Mouse (Mus musculus) lung, embryonic 15.5 days (tissue): ENCODE data around the gene Gm49366. TPM values are rescaled to one million over a fixed set of nuclear protein-coding genes. Genes with fewer than 3 reads are reported as not detected.
"Not testable (repeated sequence)": the region's sequence is repeated elsewhere in the genome, so short reads cannot be mapped to it uniquely, and the experiment has no call there.

Source experiments
- ATAC-seq: fragments of 200-750 bp; cut with Nextera tagmentation; 2 replicates; pipeline ENCODE4 v1.8.0; 2017; ENCODE audit warnings: moderate number of reproducible peaks, borderline replicate concordance; ENCODE audit not compliant: low FRiP score, low TSS enrichment; ENCODE audit errors: extremely low read depth
- H3K27ac ChIP-seq: fragments of 300-500 bp; sonication (generic); 2 replicates; pipeline ENCODE4 v1.5.1; 2015; ENCODE audit warnings: moderate library complexity, mild to moderate bottlenecking, inconsistent platforms
- H3K27me3 ChIP-seq: fragments of 300-500 bp; sonication (generic); 2 replicates; pipeline ENCODE4 v1.6.1; 2015; ENCODE audit warnings: inconsistent platforms
- H3K36me3 ChIP-seq: fragments of 300-500 bp; sonication (generic); 2 replicates; pipeline ENCODE4 v1.6.1; 2015; ENCODE audit warnings: inconsistent platforms
- H3K4me1 ChIP-seq: fragments of 300-500 bp; sonication (generic); 2 replicates; pipeline ENCODE4 v1.6.1; 2015; ENCODE audit warnings: inconsistent platforms
- H3K4me2 ChIP-seq: fragments of 300-500 bp; sonication (generic); 2 replicates; pipeline ENCODE4 v1.6.1; 2015; ENCODE audit warnings: inconsistent platforms, mild to moderate bottlenecking, moderate library complexity
- H3K4me3 ChIP-seq: fragments of 300-500 bp; sonication (generic); 2 replicates; pipeline ENCODE4 v1.5.1; 2015; ENCODE audit warnings: mild to moderate bottlenecking, inconsistent platforms
- H3K9ac ChIP-seq: fragments of 300-500 bp; sonication (generic); 2 replicates; pipeline ENCODE4 v1.6.1; 2015; ENCODE audit warnings: inconsistent platforms
- H3K9me3 ChIP-seq: fragments of 300-500 bp; sonication (generic); 2 replicates; pipeline ENCODE4 v1.6.1; 2016; ENCODE audit warnings: inconsistent platforms
- WGBS: fragments of 180-500 bp; shearing (Covaris S2); methylation state at CpG from one replicate; pipeline ENCODE4 v1.1.7; 2015; 5-methylcytosine and 5-hydroxymethylcytosine counted together
- polyA plus RNA-seq: library from polyadenylated mRNA; unstranded; fragments of >200 nt; fragmentation: Nextera tagmentation; extraction: Ambion mirVana; gene quantifications from 2 replicates; pipeline ENCODE4 v1.2.1, GENCODE M21; 2015

Gm49366 gene
- polyA plus RNA-seq, 1 experiment from 2014 or later: not detected

- Histone ChIP-seq H3K27me3 (no peaks in the 10 kb centered on the region; the same call in 1 of the 2 replicates), H3K9me3 (no peaks in the 10 kb centered on the region), H3K27ac (no peak overlapping the region), H3K4me2 (no peak overlapping the region), H3K9ac (no peak overlapping the region), H3K36me3 (no peaks in the 10 kb centered on the region), H3K4me1 (0 out of 2 replicates have a peak, but pooled peaks cover 12% of the 10 kb centered on the region), H3K4me3 (no peak overlapping the region)
- ATAC-seq: no peak
- 24% methylated on average over 4 of the region's 4 CpGs for whole genome bisulfite sequencing
Measured at GRCm38 (mm10) chr12:84034108-84034507, 4.6 kb upstream of the Gm49366 start.

- peak within 1 kb of the TSS; percentile 47 for H3K9ac ChIP-seq
- H3K27ac ChIP-seq, ATAC-seq, H3K4me1 ChIP-seq, H3K27me3 ChIP-seq, H3K9me3 ChIP-seq, H3K36me3 ChIP-seq: not testable (repeated sequence)
- WGBS: 7% methylated on average over 31 of the region's 32 CpGs
- peak within 1 kb of the TSS; percentile 81 for H3K4me2 ChIP-seq
- H3K4me3 ChIP-seq: peak within 1 kb of the TSS; percentile 48
Measured at GRCm38 (mm10) chr12:84038241-84038640, 494 bp upstream of the Gm49366 start, which contains the start of gene Acot4. TSS of gene Acot4 (plus strand) at chr12:84038379.

- H3K9ac ChIP-seq: no peak overlapping the region
- H3K27me3 ChIP-seq: no peaks in the 10 kb centered on the region; the same call in 1 of the 2 replicates
- no peaks in the 10 kb centered on the region for H3K9me3 ChIP-seq
- H3K27ac ChIP-seq: no peak overlapping the region
- no peaks in the 10 kb centered on the region for H3K36me3 ChIP-seq
- no peak overlapping the region for H3K4me2 ChIP-seq
- no peak overlapping the region for H3K4me3 ChIP-seq
- WGBS: 79% methylated on average over 5 of the region's 5 CpGs
- ATAC-seq: no peak
- 0 out of 2 replicates have a peak, but pooled peaks cover 3% of the 10 kb centered on the region for H3K4me1 ChIP-seq
Measured at GRCm38 (mm10) chr12:84042248-84042647, 3.5 kb downstream of the Gm49366 start.

GRCm38 (mm10) chr12:84044045-84044444, 5.3 kb downstream of the Gm49366 start:
- Histone ChIP-seq H3K4me1 (no peaks in the 10 kb centered on the region), H3K9ac (no peak overlapping the region), H3K27me3 (no peaks in the 10 kb centered on the region), H3K9me3 (no peaks in the 10 kb centered on the region), H3K4me3 (no peak overlapping the region), H3K4me2 (no peak overlapping the region), H3K36me3 (no peaks in the 10 kb centered on the region), H3K27ac (no peak overlapping the region)
- no peak for ATAC-seq
- 69% methylated on average over 2 of the region's 2 CpGs for WGBS

- WGBS: 88% methylated on average over 1 of the region's 1 CpGs
- Histone ChIP-seq H3K9me3 (no peaks in the 10 kb centered on the region), H3K27me3 (peaks cover 2% of the 10 kb centered on the region; the same call in 1 of the 2 replicates), H3K9ac (no peak overlapping the region), H3K4me1 (no peaks in the 10 kb centered on the region), H3K4me2 (no peak overlapping the region), H3K27ac (no peak overlapping the region), H3K36me3 (no peaks in the 10 kb centered on the region), H3K4me3 (no peak overlapping the region)
- no peak for ATAC-seq
Measured at GRCm38 (mm10) chr12:84046906-84047305, 8.2 kb downstream of the Gm49366 start.

GRCm38 (mm10) chr12:84050744-84051143, 12.0 kb downstream of the Gm49366 start:
- H3K36me3 ChIP-seq, H3K9ac ChIP-seq, H3K4me2 ChIP-seq, ATAC-seq, H3K9me3 ChIP-seq, H3K4me1 ChIP-seq, H3K27ac ChIP-seq, H3K4me3 ChIP-seq: not testable (repeated sequence)
- peaks cover 24% of the 10 kb centered on the region for H3K27me3 ChIP-seq
- WGBS: 77% methylated on average over 5 of the region's 5 CpGs

GRCm38 (mm10) chr12:84051937-84052474, 13.3 kb downstream of the Gm49366 start, which contains the start of gene Acot3:
TSS of gene Acot3 (plus strand) at chr12:84052144.
- H3K4me3 ChIP-seq: peak within 1 kb of the TSS; percentile 45; the same call in 1 of the 2 replicates
- WGBS: 77% methylated on average over 5 of the region's 5 CpGs

GRCm38 (mm10) chr12:84052609-84053008, 13.9 kb downstream of the Gm49366 start:
- Histone ChIP-seq H3K4me1 (peaks cover 7% of the 10 kb centered on the region), H3K9ac (no peak overlapping the region), H3K4me2 (no peak overlapping the region), H3K9me3 (no peaks in the 10 kb centered on the region; the same call in 1 of the 2 replicates), H3K27ac (no peak overlapping the region), H3K4me3 (no peak overlapping the region), H3K27me3 (peaks cover 24% of the 10 kb centered on the region), H3K36me3 (no peaks in the 10 kb centered on the region)
- ATAC-seq: no peak
- WGBS: 83% methylated on average over 7 of the region's 7 CpGs

More at GRCm38 (mm10) chr12:84051937-84052474, 13.3 kb downstream of the Gm49366 start, which contains the start of gene Acot3:
- Histone ChIP-seq H3K27ac (no peak within 1 kb of the TSS), H3K9me3 (no peaks in the 10 kb centered on the region; the same call in 1 of the 2 replicates), H3K4me2 (peak within 1 kb of the TSS; percentile 84), H3K4me1 (peaks cover 7% of the 10 kb centered on the region), H3K27me3 (peaks cover 24% of the 10 kb centered on the region), H3K9ac (no peak within 1 kb of the TSS), H3K36me3 (no peaks in the 10 kb centered on the region)
- ATAC-seq: no peak

GRCm38 (mm10) chr12:84053173-84053572, 14.4 kb downstream of the Gm49366 start:
- Histone ChIP-seq H3K4me3 (peak overlapping the region; percentile 45), H3K27me3 (peaks cover 24% of the 10 kb centered on the region), H3K36me3 (no peaks in the 10 kb centered on the region), H3K27ac (no peak overlapping the region), H3K9me3 (no peaks in the 10 kb centered on the region; the same call in 1 of the 2 replicates), H3K4me1 (peaks cover 7% of the 10 kb centered on the region), H3K9ac (peak overlapping the region; percentile 25; the same call in 1 of the 2 replicates), H3K4me2 (peak overlapping the region; percentile 84)
- 6% methylated on average over 16 of the region's 16 CpGs for WGBS
- no peak for ATAC-seq

GRCm38 (mm10) chr12:84053679-84054391, 15.1 kb downstream of the Gm49366 start:
- H3K4me1 ChIP-seq: peaks cover 7% of the 10 kb centered on the region
- H3K36me3 ChIP-seq: no peaks in the 10 kb centered on the region
- H3K27me3 ChIP-seq: peaks cover 24% of the 10 kb centered on the region
- H3K9ac ChIP-seq: peak overlapping the region; percentile 25; the same call in 1 of the 2 replicates
- H3K4me3 ChIP-seq: peak overlapping the region; percentile 45
- H3K27ac ChIP-seq: no peak overlapping the region
- 1% methylated on average over 40 of the region's 46 CpGs for WGBS
- no peaks in the 10 kb centered on the region; the same call in 1 of the 2 replicates for H3K9me3 ChIP-seq
- ATAC-seq: no peak
- H3K4me2 ChIP-seq: peak overlapping the region; percentile 84

GRCm38 (mm10) chr12:84060946-84061345, 22.2 kb downstream of the Gm49366 start:
- no peaks in the 10 kb centered on the region for H3K9me3 ChIP-seq
- no peaks in the 10 kb centered on the region for H3K4me1 ChIP-seq
- WGBS: 31% methylated on average over 2 of the region's 2 CpGs
- no peaks in the 10 kb centered on the region for H3K36me3 ChIP-seq
- no peak overlapping the region for H3K9ac ChIP-seq
- H3K4me3 ChIP-seq: no peak overlapping the region
- H3K27ac ChIP-seq: no peak overlapping the region
- ATAC-seq: no peak
- no peaks in the 10 kb centered on the region for H3K27me3 ChIP-seq
- no peak overlapping the region for H3K4me2 ChIP-seq

GRCm38 (mm10) chr12:84062336-84062735, 23.6 kb downstream of the Gm49366 start:
- H3K4me1 ChIP-seq: no peaks in the 10 kb centered on the region
- no peaks in the 10 kb centered on the region for H3K9me3 ChIP-seq
- H3K4me2 ChIP-seq: no peak overlapping the region
- H3K27ac ChIP-seq: no peak overlapping the region
- no peak overlapping the region for H3K4me3 ChIP-seq
- ATAC-seq: no peak
- no peaks in the 10 kb centered on the region for H3K36me3 ChIP-seq
- 0 out of 2 replicates have a peak, but pooled peaks cover 4% of the 10 kb centered on the region for H3K27me3 ChIP-seq
- WGBS: 91% methylated on average over 20 of the region's 20 CpGs
- H3K9ac ChIP-seq: no peak overlapping the region
